Mouse (Mus musculus): ENCODE results near the gene Casz1. TPM values are rescaled to one million over a fixed set of nuclear protein-coding genes. Genes with fewer than 3 reads are reported as not detected.
A peak's percentile ranks its signal among the peaks of the same experiment; 100 is the strongest.

Casz1 gene
- total and polyA plus RNA-seq, 3 experiments: 21.2 to 47.0 (median 42.5) TPM

DNA sequence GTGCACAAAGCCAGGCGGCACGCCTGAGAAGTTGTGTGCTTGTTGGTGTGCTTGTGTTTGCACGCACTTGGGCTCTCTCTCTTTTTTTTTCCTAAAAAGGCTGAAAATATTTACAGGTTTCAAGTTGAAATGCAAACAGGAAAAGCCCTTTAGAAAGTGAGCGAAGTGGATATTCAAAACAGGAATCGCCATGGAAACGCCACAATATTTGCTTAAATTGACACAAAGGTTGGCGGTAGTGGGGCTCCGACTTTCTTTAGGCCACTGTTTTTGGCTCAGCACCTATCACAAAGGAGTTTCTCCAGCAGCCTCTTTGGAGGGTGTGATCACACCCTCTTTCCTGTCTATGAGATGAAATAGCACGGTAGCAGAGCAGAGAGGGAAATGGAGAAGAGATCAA is 32.8 kb downstream of the Casz1 start:
- Histone ChIP-seq H3K36me3 (ENCODE audit: control insufficient read depth, insufficient read depth, low read length) (peaks cover 2% of the 10 kb centered on the region; the same call in 1 of the 2 replicates), H3K79me2 (replicated peaks; ENCODE audit: control insufficient read depth, insufficient read depth, low read length) (no peaks in the 10 kb centered on the region; the same call in none of the 2 replicates), H3K4me3 (no peak overlapping the region), H3K9ac (ENCODE audit: low read depth, low read length) (peak overlapping the region; percentile 8; the same call in 1 of the 2 replicates), H3K4me1 (ENCODE audit: control insufficient read depth, insufficient read depth, low read length) (peaks cover 34% of the 10 kb centered on the region), H3K27me3 (ENCODE audit: control insufficient read depth, insufficient read depth, low read length) (no peaks in the 10 kb centered on the region), H3K27ac (peak overlapping the region; percentile 83)
- WGBS: 32% methylated on average over 9 of the region's 9 CpGs
- intact Hi-C loops (cut with DNase I): loop anchor here (2.0 to 10.0 kb wide), 2 partner anchors 42 to 628 kb away; no protein-coding TSS in a partner anchor
- DNase-seq: peak in 1 of 2 experiments; percentile 31
- TF ChIP-seq CTCF (IDR thresholded peaks at IDR 0.05) (no peak), EP300 (IDR thresholded peaks at IDR 0.05; ENCODE audit: insufficient read depth, low read depth, low read length) (no peak), POLR2A (IDR thresholded peaks at IDR 0.05; ENCODE audit: insufficient read depth, low read depth, low read length) (no peak)

DNA sequence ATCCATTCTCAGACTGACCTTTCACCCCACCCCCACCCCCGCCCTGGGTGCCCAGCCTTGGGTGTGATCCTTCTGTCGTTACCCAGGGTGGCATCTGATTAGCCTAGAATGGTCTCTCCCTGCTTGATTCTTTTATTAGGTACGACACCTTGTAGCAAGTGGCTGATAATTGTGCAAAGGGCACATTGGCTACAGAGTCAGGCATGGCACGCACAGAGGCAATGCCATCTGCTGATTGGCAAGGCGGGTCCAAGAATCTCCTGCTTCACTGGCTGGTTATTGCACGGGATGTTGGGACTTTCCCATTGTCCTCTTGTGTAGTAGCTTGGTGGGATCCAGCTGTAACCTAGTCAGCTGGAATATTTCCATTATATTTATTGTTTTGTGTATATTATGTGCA is 33.4 kb downstream of the Casz1 start:
- WGBS: 53% methylated on average over 6 of the region's 6 CpGs
- intact Hi-C loops (cut with DNase I): loop anchor here (2.0 to 10.0 kb wide), 3 partner anchors 41 to 627 kb away; no protein-coding TSS in a partner anchor
- Histone ChIP-seq H3K79me2 (replicated peaks; ENCODE audit: control insufficient read depth, insufficient read depth, low read length) (no peaks in the 10 kb centered on the region; the same call in none of the 2 replicates), H3K27me3 (ENCODE audit: control insufficient read depth, insufficient read depth, low read length) (no peaks in the 10 kb centered on the region), H3K27ac (peak overlapping the region; percentile 83; the same call in 1 of the 2 replicates), H3K4me3 (no peak overlapping the region), H3K9ac (ENCODE audit: low read depth, low read length) (no peak overlapping the region), H3K36me3 (ENCODE audit: control insufficient read depth, insufficient read depth, low read length) (peaks cover 2% of the 10 kb centered on the region; the same call in 1 of the 2 replicates), H3K4me1 (ENCODE audit: control insufficient read depth, insufficient read depth, low read length) (peaks cover 33% of the 10 kb centered on the region)
- no peak for DNase-seq
- TF ChIP-seq POLR2A (IDR thresholded peaks at IDR 0.05; ENCODE audit: insufficient read depth, low read depth, low read length) (no peak), EP300 (IDR thresholded peaks at IDR 0.05; ENCODE audit: insufficient read depth, low read depth, low read length) (0 out of 2 replicates have a peak, but pooled peaks have one; percentile 33), CTCF (IDR thresholded peaks at IDR 0.05) (no peak)

DNA sequence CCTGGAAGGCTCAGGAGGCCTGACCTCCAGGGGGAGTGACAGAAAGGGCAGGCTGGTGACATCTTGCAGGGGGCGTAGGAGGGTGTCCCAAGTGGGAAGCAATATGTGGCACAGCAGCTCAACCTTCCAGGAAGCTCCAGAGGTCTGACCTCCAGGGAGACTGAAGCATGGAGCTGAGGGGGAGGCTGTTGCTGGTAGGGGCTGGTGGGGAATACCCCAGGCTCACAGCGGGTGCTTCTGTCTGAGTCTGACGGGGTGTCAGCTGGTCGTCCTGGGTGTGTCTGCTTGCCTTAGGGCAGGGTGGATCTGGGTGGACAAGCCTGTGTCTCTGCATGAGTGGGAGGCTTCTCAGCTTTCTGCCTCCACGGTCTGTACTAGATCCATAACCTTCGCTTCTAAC is 38.1 kb downstream of the Casz1 start:
- 73% methylated on average over 6 of the region's 6 CpGs for WGBS
- TF ChIP-seq EP300 (IDR thresholded peaks at IDR 0.05; ENCODE audit: insufficient read depth, low read depth, low read length) (no peak), CTCF (IDR thresholded peaks at IDR 0.05) (no peak), POLR2A (IDR thresholded peaks at IDR 0.05; ENCODE audit: insufficient read depth, low read depth, low read length) (no peak)
- no peaks in the 10 kb centered on the region for H3K27me3 ChIP-seq (ENCODE audit: control insufficient read depth, insufficient read depth, low read length)
- H3K4me1 ChIP-seq (ENCODE audit: control insufficient read depth, insufficient read depth, low read length): peaks cover 6% of the 10 kb centered on the region; the same call in 1 of the 2 replicates
- H3K79me2 ChIP-seq (replicated peaks; ENCODE audit: control insufficient read depth, insufficient read depth, low read length): no peaks in the 10 kb centered on the region; the same call in 1 of the 2 replicates
- no peak for DNase-seq
- H3K27ac ChIP-seq: no peak overlapping the region
- no peak overlapping the region for H3K4me3 ChIP-seq
- no peak overlapping the region for H3K9ac ChIP-seq (ENCODE audit: low read depth, low read length)
- intact Hi-C loops (cut with DNase I): no loop called here
- no peaks in the 10 kb centered on the region for H3K36me3 ChIP-seq (ENCODE audit: control insufficient read depth, insufficient read depth, low read length)

DNA sequence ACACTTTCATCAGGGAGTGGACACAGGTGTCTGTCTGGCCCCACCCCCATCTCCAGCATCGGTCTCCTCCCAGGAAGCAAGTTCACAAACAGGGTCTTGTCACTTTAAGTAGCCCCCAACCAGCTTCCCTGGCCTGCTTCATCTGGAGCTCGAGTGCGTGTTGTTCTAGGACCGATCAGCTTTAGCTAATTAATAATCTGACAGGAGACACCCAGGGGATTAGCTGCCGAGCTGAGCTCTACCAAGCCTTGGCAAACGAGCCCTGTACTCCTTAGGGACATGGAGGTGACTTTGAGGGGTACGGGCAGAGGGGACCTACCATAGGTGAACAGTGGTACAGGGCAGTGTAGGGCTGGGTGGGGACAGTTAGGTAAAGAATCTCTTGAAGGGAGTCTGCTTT is 40.7 kb downstream of the Casz1 start:
- H3K9ac ChIP-seq (ENCODE audit: low read depth, low read length): no peak overlapping the region
- peaks cover 6% of the 10 kb centered on the region for H3K4me1 ChIP-seq (ENCODE audit: control insufficient read depth, insufficient read depth, low read length)
- no peak overlapping the region for H3K27ac ChIP-seq
- DNase-seq: no peak
- no peaks in the 10 kb centered on the region for H3K27me3 ChIP-seq (ENCODE audit: control insufficient read depth, insufficient read depth, low read length)
- 73% methylated on average over 7 of the region's 7 CpGs for WGBS
- H3K36me3 ChIP-seq (ENCODE audit: control insufficient read depth, insufficient read depth, low read length): no peaks in the 10 kb centered on the region
- intact Hi-C loops (cut with DNase I): no loop called here
- H3K4me3 ChIP-seq: no peak overlapping the region
- TF ChIP-seq EP300 (IDR thresholded peaks at IDR 0.05; ENCODE audit: insufficient read depth, low read depth, low read length): no peak
- no peak for TF ChIP-seq CTCF (IDR thresholded peaks at IDR 0.05)
- TF ChIP-seq POLR2A (IDR thresholded peaks at IDR 0.05; ENCODE audit: insufficient read depth, low read depth, low read length): no peak
- H3K79me2 ChIP-seq (replicated peaks; ENCODE audit: control insufficient read depth, insufficient read depth, low read length): no peaks in the 10 kb centered on the region; the same call in 1 of the 2 replicates

DNA sequence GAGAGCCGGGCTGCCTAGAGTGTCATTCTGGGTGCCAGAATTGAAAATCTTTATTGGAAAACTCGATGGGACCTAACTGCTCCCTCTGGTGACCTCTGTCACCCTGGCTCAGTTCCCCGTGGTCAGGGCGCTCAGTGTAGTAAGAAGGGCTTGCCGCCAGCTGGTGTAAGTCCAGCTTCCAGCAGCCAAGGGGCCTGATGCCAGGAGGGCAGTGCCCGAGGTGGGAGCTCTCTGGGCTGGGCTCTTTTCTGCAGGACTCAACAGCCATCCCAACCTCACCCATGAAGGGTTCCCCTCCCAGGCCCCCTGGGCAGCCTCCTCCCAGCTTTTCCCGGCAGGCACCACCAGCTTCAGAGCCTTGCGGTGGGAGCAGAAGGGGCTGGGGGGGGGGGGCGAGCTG is 42.0 kb downstream of the Casz1 start:
- Histone ChIP-seq H3K36me3 (ENCODE audit: control insufficient read depth, insufficient read depth, low read length) (no peaks in the 10 kb centered on the region), H3K4me1 (ENCODE audit: control insufficient read depth, insufficient read depth, low read length) (peaks cover 12% of the 10 kb centered on the region), H3K79me2 (replicated peaks; ENCODE audit: control insufficient read depth, insufficient read depth, low read length) (no peaks in the 10 kb centered on the region; the same call in 1 of the 2 replicates), H3K9ac (ENCODE audit: low read depth, low read length) (no peak overlapping the region), H3K27me3 (ENCODE audit: control insufficient read depth, insufficient read depth, low read length) (no peaks in the 10 kb centered on the region), H3K27ac (no peak overlapping the region), H3K4me3 (no peak overlapping the region)
- WGBS: 17% methylated on average over 8 of the region's 9 CpGs
- peak; percentile 82 to 84 for DNase-seq
- intact Hi-C loops (cut with DNase I): no loop called here
- TF ChIP-seq CTCF (IDR thresholded peaks at IDR 0.05) (peak; percentile 43), EP300 (IDR thresholded peaks at IDR 0.05; ENCODE audit: insufficient read depth, low read depth, low read length) (no peak), POLR2A (IDR thresholded peaks at IDR 0.05; ENCODE audit: insufficient read depth, low read depth, low read length) (no peak)

DNA sequence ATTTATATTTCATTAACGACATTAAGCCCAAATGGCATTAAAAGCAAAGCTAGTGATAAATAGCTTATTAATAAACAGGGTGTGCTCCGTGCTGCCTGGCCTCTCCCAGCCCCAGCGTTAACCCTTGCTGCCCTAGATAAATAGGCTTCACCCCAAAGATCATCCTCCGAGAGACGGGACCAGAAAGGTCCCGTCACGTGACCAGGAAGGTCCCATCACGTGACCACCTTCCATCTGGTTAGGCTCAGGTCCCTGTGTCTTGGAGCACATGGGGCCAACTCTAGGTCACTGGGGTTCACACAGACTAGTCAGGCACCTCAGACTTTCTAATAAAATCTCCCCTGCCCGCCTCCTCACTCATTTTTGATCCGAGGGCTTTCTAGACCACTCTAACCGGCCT is 42.5 kb downstream of the Casz1 start:
- intact Hi-C loops (cut with DNase I): no loop called here
- Histone ChIP-seq H3K9ac (ENCODE audit: low read depth, low read length) (no peak overlapping the region), H3K27me3 (ENCODE audit: control insufficient read depth, insufficient read depth, low read length) (no peaks in the 10 kb centered on the region), H3K4me3 (no peak overlapping the region), H3K27ac (no peak overlapping the region), H3K4me1 (ENCODE audit: control insufficient read depth, insufficient read depth, low read length) (peaks cover 12% of the 10 kb centered on the region), H3K79me2 (replicated peaks; ENCODE audit: control insufficient read depth, insufficient read depth, low read length) (no peaks in the 10 kb centered on the region; the same call in 1 of the 2 replicates), H3K36me3 (ENCODE audit: control insufficient read depth, insufficient read depth, low read length) (no peaks in the 10 kb centered on the region)
- DNase-seq: no peak
- TF ChIP-seq POLR2A (IDR thresholded peaks at IDR 0.05; ENCODE audit: insufficient read depth, low read depth, low read length): no peak
- no peak for TF ChIP-seq CTCF (IDR thresholded peaks at IDR 0.05)
- no peak for TF ChIP-seq EP300 (IDR thresholded peaks at IDR 0.05; ENCODE audit: insufficient read depth, low read depth, low read length)
- 56% methylated on average over 11 of the region's 11 CpGs for WGBS

All from heart, adult 2 months (tissue).